Mouse (Mus musculus): ENCODE measurements around the gene Filip1l.

Filip1l gene

DNA sequence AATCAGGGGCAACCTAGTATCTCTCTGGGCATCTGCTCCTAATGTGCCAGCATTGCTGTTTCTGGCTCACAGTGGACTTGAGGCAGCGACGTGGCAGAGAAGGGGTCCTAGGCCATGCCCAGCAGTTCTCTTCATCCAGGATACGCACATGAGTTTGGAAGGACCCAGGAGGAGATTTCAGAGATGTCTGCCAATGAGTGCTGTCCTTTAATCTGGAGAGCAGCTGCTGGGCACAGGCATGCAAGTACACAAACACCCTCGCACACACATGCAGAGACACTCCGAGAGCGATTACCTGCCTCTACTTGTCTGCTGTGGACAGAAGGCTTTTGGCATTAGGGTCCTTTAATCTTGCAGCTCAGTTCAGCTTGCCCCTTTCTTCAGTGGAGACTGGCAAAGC lies at the start of gene Filip1l:
Gene Filip1l (plus strand): TSS at position 343 of the 400 bp plus-strand sequence.
- DNase-seq (ENCODE audit: low spot score) = no peak

DNA sequence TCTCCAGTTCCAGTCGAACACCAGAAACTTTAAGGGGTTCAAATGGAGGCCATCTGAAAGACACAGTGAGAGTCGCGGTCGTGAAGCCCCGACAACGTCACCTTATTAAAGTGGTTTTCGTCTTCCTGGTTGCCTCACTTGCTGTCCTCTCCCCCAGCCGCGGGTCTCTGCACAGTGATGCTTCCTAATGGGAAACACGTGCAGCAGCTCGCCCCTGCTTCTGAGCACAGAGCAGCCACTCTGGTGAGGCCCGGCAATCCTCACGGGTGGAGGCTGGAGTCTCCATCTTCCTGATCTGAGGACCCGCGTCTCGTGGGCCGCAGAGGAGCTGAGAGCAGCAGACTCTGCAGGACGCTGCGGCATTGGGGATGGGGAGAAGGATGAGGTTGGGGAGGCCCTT lies 49.2 kb upstream of the Filip1l start:
- no peak for DNase-seq (ENCODE audit: low spot score)

DNA sequence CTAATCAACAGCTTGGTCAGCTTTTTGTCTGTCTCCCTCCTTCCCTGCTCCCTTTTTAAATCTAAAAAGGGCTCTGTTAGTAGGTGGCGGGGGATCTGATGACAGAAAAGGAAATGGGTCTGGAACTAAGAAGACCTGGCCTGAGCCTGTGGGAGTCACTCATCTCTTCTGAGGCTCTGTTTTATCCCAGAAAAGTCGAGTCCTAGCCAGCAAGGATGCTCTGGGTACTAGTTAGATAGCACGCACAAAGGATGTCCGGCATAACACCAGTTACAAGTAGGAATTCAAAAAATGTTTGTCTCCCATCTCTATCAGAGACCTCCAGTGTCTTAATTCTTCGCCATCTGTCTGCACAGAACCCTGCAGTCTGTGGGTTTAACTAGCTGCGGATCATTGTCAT lies 47.4 kb upstream of the Filip1l start:
- DNase-seq (ENCODE audit: low spot score) = no peak

DNA sequence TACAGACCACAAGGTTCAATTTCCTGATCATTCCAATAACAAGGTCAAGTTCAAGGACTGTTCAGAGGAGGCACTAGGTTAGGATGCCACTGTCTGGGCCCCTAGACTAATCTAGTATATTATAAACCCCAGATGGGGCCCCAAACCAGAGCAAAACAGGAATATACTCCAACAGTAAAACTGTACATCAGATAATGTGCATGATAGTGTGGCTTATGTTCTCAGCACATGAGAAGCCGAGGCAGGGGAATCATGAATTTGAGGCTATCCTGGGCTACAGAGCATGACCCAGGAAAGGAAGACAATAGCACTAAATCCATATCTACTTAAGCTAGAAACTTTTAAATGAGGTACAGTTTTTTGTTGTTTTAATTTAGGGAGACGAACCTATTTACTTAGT lies 40.8 kb upstream of the Filip1l start:
- no peak for DNase-seq (ENCODE audit: low spot score)

DNA sequence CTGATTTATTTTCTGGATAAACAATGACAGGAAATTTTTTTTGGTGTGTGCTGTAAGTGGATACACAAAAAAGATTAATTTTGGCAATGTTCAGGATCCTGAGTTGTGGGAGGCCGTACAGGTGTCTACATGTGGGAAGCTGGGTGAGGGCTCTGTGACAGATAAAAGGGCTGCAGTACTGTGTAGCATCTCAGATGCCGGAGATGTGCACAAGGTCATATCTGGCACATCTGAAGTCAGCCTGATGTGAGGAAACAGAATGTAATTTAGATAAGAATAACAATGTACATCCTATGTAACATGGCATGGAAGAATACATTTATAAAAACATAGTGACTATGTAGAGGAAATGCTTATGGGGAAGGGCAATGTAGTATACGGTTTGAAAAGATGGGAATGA lies 39.4 kb upstream of the Filip1l start:
- DNase-seq (ENCODE audit: low spot score) = no peak

DNA sequence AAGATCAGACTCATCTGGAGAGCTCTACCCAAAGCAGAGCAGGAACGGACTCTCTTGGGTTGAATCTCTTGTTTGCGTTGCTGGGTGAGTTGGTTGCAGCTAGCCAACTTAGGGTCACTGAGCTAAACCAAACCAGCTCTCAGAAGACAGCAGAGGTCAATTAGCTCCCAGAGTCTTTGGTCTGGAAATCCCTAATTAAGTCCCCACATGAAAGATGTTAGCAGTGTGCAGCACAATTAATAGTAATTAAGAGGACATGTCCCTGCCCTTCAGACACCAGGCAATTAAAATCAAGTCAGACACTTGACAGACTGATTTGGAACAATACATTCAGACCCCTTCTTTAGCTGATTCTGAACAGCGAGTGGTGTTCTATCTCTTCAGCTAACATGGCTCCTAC lies 38.7 kb upstream of the Filip1l start:
- no peak for DNase-seq (ENCODE audit: low spot score)

DNA sequence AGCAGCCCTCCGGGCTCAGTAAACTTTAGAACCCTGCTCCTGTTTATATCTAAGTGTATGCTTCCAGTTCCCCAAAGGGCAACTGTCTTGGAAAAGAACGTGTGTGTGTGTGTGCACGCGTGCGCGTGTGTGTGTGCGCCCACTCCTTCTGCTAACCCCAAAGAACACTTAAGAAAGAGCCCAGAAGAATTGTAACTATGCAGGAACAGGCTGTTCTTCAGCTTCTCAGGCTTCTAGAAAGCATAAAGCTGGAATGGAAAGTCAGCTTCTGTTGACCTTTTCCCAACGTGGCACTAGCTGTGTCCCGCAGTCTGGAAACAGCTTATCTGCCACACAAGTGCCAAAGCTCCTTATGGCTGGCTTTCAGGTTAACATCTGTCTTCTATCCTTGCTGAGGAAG lies 37.9 kb upstream of the Filip1l start:
- no peak for DNase-seq (ENCODE audit: low spot score)

DNA sequence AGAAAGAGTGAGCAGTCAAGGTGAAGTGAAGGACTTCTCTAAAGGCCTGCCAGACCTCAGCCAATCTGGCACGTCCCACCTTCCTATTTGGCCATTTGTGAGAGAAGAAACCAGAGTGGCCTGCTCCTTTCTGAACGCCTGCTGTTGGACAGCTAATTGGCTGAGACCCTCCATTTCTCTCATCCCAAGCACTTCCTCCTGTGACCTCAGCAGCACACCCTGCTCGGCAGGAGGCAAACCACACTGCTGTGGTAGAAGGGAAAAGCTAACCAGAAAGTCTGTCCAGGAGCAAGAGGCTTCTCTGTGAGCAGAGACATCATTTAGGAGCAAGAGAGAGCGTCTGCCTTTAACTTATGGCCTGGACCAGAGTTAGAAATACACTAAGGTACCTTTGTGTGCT lies 35.8 kb upstream of the Filip1l start:
- no peak for DNase-seq (ENCODE audit: low spot score)

DNA sequence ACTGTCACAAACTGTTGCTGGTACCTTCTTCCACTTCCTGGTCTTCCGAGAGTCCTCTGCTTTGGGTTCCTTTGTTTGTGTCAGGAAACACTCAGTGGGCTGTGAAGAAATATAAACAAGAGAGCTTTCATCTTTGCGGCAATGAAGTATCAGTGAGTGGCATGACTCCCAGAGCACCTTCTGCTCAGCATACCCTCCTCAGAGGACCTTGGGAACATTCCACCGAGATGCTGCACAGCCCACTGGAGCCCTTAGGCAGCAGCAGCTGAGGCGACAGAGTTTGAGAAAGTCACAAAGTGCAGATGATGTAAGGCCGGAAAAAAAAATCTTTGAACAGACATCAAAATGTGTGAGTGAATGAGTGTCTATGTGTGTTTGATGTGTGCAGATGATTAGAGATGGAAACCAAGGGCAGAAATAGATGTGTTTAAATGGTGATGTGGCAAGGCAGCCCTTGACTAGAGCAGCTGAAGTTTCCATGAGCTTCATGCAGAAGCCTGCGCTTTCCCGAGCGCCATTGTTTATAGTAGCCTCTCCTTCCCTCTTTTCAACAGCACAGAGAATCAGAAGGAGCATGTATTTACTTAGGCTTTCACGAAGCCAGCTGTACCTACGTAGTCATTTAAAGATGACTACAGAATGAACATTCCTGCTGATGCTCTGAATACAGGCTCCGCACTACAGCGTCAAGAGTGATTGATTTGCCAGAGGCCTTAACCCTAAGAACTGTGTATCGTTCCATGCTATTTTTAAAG lies 34.8 kb upstream of the Filip1l start:
- no peak for DNase-seq (ENCODE audit: low spot score)

DNA sequence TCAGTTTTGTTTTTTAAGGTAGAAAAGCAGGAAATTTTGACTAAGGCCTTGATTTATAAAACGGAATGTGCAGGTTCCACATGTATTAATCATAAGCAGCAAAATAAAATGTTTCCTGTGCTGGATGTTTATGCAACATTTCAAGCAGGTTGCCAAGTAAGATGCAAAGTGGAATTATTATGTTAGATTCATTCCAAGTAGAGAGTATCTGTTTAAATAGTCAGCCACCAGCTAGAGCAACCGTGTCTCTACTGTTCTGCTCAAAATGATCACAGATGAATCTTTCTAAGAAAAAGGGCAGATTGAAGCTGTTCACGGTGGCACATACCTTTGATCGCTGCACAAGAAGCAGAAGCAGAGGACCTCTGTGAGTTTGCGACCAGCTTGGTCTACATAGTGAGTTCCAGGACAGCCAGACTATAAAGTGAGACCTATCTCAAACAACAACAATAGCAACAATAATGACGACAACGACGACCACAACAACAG lies 34.2 kb upstream of the Filip1l start:
- DNase-seq (ENCODE audit: low spot score) = no peak

DNA sequence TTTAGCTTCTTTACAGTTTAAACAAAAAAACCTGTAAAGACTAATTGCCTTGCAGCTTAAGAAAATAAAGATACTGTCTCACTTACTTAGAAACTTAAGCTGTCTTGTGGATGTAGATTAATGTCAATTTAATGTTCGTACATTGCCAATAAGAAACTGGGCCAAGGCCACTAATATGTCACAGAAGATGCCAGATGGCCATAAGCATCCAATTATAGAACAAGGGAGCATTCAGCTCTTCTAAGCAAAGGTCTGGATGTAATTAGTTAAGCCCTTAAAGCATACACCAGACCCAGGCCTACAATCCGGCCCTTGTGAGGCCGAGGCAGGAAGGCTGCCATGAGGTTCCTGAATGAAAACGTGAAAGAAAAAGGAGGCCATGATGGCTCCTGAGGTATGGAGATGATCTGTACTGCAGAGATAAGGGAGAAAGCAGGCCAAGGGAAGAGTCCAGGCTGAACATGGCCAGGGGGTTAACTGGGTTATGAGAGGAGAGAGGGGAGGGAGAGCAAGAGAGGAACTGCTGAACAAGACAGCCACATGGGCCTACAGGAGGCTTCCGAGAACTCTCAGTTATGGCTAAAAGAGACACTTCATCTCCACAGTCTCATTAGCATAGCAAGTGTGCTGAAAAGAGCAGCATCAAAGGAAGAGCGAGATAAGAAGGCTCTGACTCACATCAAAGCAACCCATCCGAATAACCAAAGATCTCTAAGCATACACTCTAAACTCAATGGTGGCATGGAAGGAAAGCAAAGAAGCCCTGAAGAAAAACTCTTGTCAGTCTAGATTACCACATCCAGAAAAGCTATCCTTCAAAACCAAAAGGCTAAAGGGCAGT lies 33.4 kb upstream of the Filip1l start:
- no peak for DNase-seq (ENCODE audit: low spot score)

DNA sequence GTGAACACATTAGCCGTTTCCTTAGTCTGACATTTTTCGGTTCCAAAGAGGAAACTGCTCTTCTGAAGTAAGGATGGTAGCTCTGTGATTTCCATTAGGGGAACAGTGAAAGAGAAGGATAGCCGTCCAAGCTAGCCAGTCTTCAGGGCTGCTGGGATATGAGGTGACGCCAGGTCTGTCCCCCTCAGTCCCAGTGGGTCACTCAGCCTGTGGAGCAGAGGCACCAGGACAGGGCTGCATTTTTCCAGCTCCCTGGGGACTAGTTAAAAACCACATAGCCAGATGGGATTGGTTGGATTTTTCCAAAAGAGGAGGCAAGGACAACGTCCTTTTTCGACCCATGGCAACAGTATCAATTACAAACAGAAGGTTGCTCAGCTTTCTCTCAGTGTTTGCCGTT lies 25.9 kb upstream of the Filip1l start:
- DNase-seq (ENCODE audit: low spot score) = no peak

DNA sequence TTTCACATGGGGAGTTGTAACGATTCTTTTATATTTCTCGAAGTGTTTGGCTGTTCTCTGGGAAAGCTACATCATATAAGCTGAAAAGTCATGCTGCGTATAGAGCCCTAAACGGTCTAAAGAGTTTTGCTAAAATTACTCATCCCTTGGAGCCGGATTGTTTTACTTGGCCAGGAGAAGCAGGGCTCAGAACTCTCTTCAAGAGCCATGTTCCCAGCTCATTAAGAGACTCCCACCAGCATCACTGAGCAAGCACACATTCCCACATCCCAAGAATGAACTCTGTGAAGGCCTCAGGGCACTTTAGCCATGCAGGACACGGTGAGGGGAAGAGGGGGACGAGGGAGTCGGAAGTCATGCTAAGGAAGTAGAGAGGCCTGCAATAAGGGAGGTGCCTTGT lies 23.9 kb upstream of the Filip1l start:
- no peak for DNase-seq (ENCODE audit: low spot score)

DNA sequence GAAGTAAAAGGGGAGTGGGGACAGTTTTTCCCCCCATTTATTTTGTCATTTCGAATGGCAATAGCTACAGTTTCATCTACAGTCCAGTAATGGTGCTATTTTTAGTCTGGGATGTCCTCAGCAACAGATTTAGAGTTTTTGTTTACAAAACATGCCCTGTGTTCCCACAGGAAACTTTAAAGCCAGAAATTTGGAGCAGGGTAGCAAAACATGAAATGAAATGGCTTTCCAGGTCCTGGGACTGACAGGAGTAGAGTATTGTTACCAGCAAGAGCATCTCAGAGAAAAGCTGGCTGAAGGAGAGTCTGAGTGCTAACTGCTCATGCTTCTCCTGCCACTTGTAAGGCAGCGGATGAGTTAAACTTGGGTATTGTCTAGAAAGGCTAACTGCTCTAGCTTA lies 22.8 kb upstream of the Filip1l start:
- no peak for DNase-seq (ENCODE audit: low spot score)

DNA sequence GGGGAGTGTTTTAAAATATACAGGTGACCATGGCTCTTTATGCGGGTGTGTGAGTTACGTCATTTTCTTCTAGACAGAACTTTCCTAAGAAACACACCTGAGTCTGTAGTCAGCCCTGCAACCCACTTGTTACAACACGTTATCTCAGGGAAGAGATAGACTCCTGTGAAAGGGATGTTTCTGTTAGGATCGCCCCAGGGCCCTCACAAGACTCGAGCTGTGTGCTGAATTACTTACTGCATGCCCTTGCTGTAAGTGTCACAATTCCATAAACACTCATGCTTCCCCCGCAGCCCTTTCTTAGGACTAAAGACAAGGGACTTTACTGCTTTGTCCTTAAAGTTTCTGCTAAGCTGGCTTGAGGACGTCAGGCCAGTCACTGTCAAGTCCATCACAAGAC lies 20.6 kb upstream of the Filip1l start:
- DNase-seq (ENCODE audit: low spot score) = no peak

DNA sequence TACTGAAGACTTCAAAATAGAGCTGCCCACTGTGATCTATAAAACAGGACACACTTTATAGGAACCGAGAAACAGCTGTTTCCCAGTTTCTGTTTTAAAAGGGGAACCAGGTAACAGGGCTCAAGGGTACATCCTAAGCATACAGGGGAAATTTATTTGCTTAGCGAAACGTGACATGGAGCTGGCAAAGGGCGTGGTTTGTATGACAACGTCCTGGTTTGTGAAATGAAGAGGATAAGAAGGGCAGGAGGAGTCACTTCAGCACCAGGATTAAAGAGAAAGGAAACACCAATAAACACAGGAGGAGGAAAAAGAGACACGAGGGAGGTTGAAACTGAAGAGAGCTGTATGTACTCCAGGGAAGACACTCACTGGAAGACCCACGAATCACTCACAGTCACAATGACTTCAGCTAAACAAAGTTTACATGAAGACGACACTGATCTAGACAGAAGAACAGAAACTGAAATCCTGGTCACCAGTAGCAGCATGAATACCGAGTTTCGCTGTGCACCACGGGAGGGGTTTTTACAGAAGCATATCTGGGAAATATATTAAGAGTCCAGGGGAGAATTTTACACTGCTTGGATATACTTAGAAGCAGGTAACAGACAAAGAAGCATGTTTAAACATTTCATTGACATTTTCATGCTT lies 16.0 kb upstream of the Filip1l start:
- no peak for DNase-seq (ENCODE audit: low spot score)

DNA sequence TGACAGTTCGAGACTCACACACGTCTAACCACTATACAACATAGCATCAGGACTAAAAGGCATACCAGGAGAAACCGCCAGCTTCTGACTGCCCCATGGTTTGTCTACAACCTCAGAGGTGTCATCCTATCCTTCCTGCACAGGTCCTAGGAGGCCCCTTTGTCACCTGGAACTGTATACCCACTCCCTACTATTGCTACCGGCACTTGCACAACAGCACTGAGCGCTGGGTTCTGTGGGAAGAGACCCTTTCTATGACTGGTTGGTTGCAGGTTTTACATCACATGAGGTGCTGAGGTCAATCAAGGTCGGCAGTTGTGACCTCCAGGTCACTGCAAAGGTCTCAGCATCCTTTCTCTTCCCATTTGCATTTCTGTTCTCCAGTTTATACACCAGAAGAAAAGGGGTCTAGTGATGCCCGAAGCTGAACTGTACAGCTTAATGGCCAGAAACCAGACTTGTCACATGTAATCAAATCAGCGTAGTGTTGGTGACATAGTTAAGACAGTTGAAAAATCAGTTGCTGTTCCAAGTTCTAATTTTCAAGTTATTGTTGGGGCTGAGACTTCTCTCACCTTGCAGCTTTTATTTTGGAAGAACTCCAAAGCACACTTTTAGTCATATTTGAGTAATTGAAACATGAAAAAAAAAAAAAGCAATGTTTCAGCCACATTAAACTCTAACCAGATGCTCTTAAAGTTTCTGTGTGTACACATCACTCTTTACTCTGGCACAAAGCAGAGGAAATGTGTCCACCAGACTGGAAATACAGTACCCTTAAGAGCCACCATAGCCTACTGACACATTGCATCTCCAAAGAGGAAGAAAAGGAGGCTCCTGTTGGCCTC lies 12.9 kb upstream of the Filip1l start:
- no peak for DNase-seq (ENCODE audit: low spot score)

DNA sequence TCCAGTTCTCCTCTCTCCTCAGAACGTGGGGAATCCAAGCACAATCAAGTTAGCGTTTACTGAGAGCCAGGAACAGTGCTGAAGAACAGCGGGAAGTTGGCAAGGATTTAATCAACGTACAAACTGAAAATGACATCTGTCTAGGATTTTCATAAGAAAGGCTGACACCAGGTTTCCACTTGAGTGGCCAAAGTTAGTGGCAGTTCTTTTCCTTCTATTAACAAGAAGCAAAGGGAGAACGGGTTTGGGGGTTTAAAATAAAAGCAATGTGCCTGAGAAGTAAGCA lies 12.3 kb upstream of the Filip1l start:
- DNase-seq (ENCODE audit: low spot score) = no peak

DNA sequence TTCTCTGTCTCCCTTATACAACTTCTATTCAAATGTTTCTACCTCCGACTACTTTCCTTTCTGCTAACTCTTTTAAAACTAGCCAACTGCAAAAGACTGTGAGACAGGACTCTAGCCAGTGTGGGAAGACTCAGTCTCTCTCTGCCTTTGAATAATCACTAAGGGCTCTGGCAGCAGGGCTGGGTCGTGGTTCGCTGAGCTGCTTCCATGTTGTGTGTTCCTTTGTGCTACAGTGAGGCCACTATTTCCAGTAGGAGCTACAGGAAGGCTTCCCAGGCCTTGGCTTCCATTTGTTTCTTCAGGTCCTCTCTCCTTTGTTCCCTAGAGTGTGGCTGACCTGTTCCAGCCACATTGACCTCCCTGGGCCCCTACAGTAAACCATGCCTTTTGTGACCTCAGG lies 6.6 kb upstream of the Filip1l start:
- DNase-seq (ENCODE audit: low spot score) = no peak

DNA sequence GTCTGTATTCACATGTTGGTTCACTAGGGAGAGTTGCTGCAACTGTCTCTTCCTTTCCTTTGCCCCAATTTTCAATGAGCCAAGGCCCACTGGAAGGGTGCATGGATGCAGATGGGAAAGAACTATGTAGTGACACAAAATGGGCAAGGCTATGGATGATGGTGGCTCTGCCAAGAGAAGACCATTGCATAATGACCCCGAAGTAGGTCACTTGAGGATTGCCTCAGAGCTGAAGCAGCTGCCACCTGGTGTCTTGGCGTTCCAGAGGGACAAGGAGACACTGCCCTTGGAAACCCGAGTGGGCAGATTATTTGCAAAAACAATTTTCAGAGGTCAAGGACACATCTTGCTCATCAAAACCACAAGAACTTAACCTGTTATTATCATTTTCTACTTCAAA lies 3.9 kb upstream of the Filip1l start:
- DNase-seq (ENCODE audit: low spot score) = no peak

DNA sequence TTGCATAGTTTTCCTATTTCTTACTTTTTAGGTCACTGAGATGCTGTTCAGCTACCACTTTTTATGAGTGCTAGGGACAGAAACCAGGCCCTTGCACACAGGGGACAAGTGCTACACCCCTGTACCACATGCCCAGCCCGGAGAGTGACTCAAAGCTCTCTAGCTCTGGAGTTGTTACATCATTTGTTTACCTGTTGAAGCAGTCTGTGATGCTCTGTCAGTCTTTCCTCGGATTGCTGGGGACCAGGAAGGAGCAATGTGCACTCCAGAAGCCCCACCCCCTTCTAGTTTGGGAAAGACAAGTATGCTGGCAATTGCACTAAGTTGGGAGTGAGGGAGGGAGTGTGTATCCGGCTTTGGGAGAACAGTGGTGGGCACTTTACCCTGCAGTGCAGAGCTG lies 3.2 kb upstream of the Filip1l start:
- DNase-seq (ENCODE audit: low spot score) = no peak

DNA sequence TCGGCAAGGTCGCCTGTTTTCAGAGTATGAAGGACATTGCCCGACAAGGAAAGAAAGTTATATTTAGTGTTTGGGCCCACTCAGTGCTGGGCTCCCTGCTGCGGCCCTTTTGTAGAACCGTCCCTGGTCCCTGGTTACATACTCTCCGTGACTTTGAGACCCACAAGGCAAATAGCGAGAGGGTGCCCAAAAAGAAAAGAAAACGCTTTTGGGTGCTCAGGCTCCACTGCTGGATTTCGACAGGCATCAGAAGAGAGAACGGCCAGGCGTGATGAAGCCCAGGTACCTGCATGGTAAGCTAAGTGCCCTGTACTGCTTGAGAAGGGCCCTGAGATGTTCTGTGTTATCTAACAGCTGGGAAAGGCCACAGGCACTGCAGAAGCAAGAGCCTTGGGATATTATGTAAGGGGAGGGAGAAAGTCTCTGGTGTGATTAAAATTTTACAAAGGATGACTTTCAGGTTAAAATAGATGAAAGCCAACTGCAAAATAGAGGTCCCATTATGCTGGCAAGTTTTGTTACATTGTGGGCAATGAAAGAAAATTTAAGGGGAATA lies 351 bp downstream of the Filip1l start:
- no peak for DNase-seq (ENCODE audit: low spot score)

Data from layer of hippocampus, adult 11-12 months (tissue).